ENCODE assay signal across 15 mouse cellular contexts in genomic region chr2:101826950-101827600, GRCm38 (mm10). TPM values are rescaled to one million over a fixed set of nuclear protein-coding genes. Genes with fewer than 3 reads are reported as not detected.
DNase-seq lines count a peak whose midpoint lies in the region; ATAC-seq and TF ChIP-seq lines count a peak whose summit lies in the region.
"Had no signal": no experiment of that assay in that cellular context is flagged by ENCODE, and none has a peak within 500 bp of the region (broad histone marks: within the 10 kb centered on the region; RNA-seq: fewer than 3 reads in every experiment).

No protein-coding gene starts in this region.

- H3K4me2 ChIP-seq in kidney, embryonic 16.5 days (replicated peaks; ENCODE audit: low read depth, low read length) = no peak overlapping the region
- H3K4me2 ChIP-seq: heart, embryonic 11.5 days; liver, embryonic 13.5 days had no signal

- peak overlapping the region; percentile 51 for H3K27ac ChIP-seq in kidney, embryonic 16.5 days (ENCODE audit: low read length)
- no peak overlapping the region for H3K27ac ChIP-seq in MEL (ENCODE audit: control insufficient read depth, low read depth, low read length)
- peak overlapping the region; percentile 54 for H3K27ac ChIP-seq in embryonic fibroblast, embryonic 13.5 days (ENCODE audit: insufficient read depth, low read length)
- peak overlapping the region; percentile 46 for H3K27ac ChIP-seq in macrophage
- H3K27ac ChIP-seq: liver, embryonic 13.5 days had no signal

- H3K9me3 ChIP-seq in kidney, embryonic 16.5 days (ENCODE audit: low read length) = no peaks in the 10 kb centered on the region
- H3K9me3 ChIP-seq in MEL (replicated peaks; ENCODE audit: insufficient read depth, low read length) = no peaks in the 10 kb centered on the region
- H3K9me3 ChIP-seq: forebrain, embryonic 10.5 days; liver, embryonic 13.5 days had no signal

- H3K4me1 ChIP-seq in kidney, embryonic 16.5 days (ENCODE audit: insufficient read depth, low read length) = peaks cover 48% of the 10 kb centered on the region
- no peaks in the 10 kb centered on the region; a peak in 1 of 4 replicates for H3K4me1 ChIP-seq in MEL (ENCODE audit: control insufficient read depth in 1 of 2, insufficient read depth in 2 of 2, low read length in 2 of 2)
- H3K4me1 ChIP-seq in embryonic fibroblast, embryonic 13.5 days (ENCODE audit: control insufficient read depth, insufficient read depth, low read length) = peaks cover 23% of the 10 kb centered on the region

- H3K79me2 ChIP-seq in MEL (ENCODE audit: control insufficient read depth, insufficient read depth, low read length, poor library complexity) = no peaks in the 10 kb centered on the region
- H3K79me2 ChIP-seq in macrophage (ENCODE audit: inconsistent target) = no peaks in the 10 kb centered on the region

- no peak for TF ChIP-seq CTCF in MEL (IDR thresholded peaks at IDR 0.05 in 2 of 3, conservative IDR thresholded peaks at IDR 0.05 in 1 of 3; ENCODE audit: control insufficient read depth in 1 of 3, insufficient read depth in 1 of 3, low read depth in 2 of 3, low read length in 3 of 3, poor library complexity in 1 of 3, severe bottlenecking in 1 of 3)
- TF ChIP-seq CTCF in embryonic fibroblast, embryonic 13.5 days (IDR thresholded peaks at IDR 0.05; ENCODE audit: borderline replicate concordance, insufficient read depth, low read length) = no peak

- H3K4me3 ChIP-seq in kidney, embryonic 16.5 days (ENCODE audit: low read length) = no peak overlapping the region
- H3K4me3 ChIP-seq in MEL (ENCODE audit: control insufficient read depth in 1 of 2, insufficient read depth in 1 of 2, low read depth in 2 of 2, low read length in 2 of 2) (no peak overlapping the region), macrophage (ENCODE audit: inconsistent target) (no peak overlapping the region)
- no peak overlapping the region for H3K4me3 ChIP-seq in embryonic fibroblast, embryonic 13.5 days (ENCODE audit: insufficient read depth, low read length)
- H3K4me3 ChIP-seq: forebrain, embryonic 10.5 days; liver, embryonic 13.5 days had no signal

- 49% methylated on average over 3 of the region's 3 CpGs for WGBS in kidney, embryonic 16.5 days
- 80% methylated on average over 3 of the region's 3 CpGs for WGBS in macrophage (ENCODE audit: missing documents)

- no peak for TF ChIP-seq RAD21 in MEL (IDR thresholded peaks at IDR 0.05; ENCODE audit: low read depth, low read length)

- no peaks in the 10 kb centered on the region for H3K36me3 ChIP-seq in kidney, embryonic 16.5 days (ENCODE audit: insufficient read depth, low read length)
- H3K36me3 ChIP-seq in MEL (ENCODE audit: control insufficient read depth in 1 of 2, insufficient read depth in 2 of 2, low read length in 2 of 2) (no peaks in the 10 kb centered on the region), macrophage (ENCODE audit: inconsistent target) (no peaks in the 10 kb centered on the region)
- H3K36me3 ChIP-seq: forebrain, embryonic 10.5 days; liver, embryonic 13.5 days had no signal

- no peaks in the 10 kb centered on the region for H3K27me3 ChIP-seq in kidney, embryonic 16.5 days (ENCODE audit: insufficient read depth, low read length)
- peaks cover 0 to 3% of the 10 kb centered on the region in 2 experiments for H3K27me3 ChIP-seq in MEL (ENCODE audit: control insufficient read depth in 1 of 2, insufficient read depth in 2 of 2, low read length in 2 of 2)
- H3K27me3 ChIP-seq: liver, embryonic 13.5 days had no signal

- no peak for TF ChIP-seq POLR2A in MEL (IDR thresholded peaks at IDR 0.05; ENCODE audit: control insufficient read depth in 1 of 2, insufficient read depth in 1 of 2, low read depth in 1 of 2, low read length in 2 of 2, poor library complexity in 1 of 2)
- no peak for TF ChIP-seq POLR2A in embryonic fibroblast, embryonic 13.5 days (IDR thresholded peaks at IDR 0.05; ENCODE audit: low read depth, low read length)

- no peak for TF ChIP-seq EP300 in MEL (IDR thresholded peaks at IDR 0.05; ENCODE audit: low read depth in 1 of 2, low read length in 2 of 2)

- peak; percentile 7; the same call in 1 of the 2 replicates for ATAC-seq in kidney, embryonic 16.5 days (ENCODE audit: low FRiP score, low TSS enrichment)
- no peak for ATAC-seq in CD4-positive, CD25-positive, alpha-beta regulatory T cell, adult 4 months

- H3K9ac ChIP-seq in kidney, embryonic 16.5 days (replicated peaks; ENCODE audit: low read length) = no peak overlapping the region
- H3K9ac ChIP-seq in MEL (ENCODE audit: control insufficient read depth, low read depth, low read length, poor library complexity, severe bottlenecking) = no peak overlapping the region
- H3K9ac ChIP-seq: liver, embryonic 13.5 days had no signal

- no peak for DNase-seq in kidney, adult 18-20 months
- DNase-seq in MEL (ENCODE audit: low read depth, low spot score) = no peak
- no peak for DNase-seq in cerebellum, postnatal 25 days
- DNase-seq in adrenal gland, postnatal 4 days (ENCODE audit: low spot score in 2 of 2) = no peak
- DNase-seq: cerebellum, postnatal 36 days; layer of hippocampus, adult 9-11 months; liver, embryonic 13.5 days; right cerebral cortex, postnatal 25 days; thymus, adult 18-20 months had no signal

TF ChIP-seq in MEL, 35 proteins besides CTCF, POLR2A, EP300 and RAD21:
- TF ChIP-seq E2F4 (IDR thresholded peaks at IDR 0.05; ENCODE audit: borderline replicate concordance, low read depth, low read length) (no peak), USF1 (IDR thresholded peaks at IDR 0.05; ENCODE audit: low read depth, low read length) (peak; percentile 58), UBTF (IDR thresholded peaks at IDR 0.05; ENCODE audit: borderline replicate concordance, insufficient read depth, low read depth, low read length) (no peak), ZKSCAN1 (IDR thresholded peaks at IDR 0.05; ENCODE audit: low read depth, low read length) (no peak)
TF ChIP-seq in MEL: peak in this region for 1.

RNA-seq across cellular contexts. Expression of gene Prr5l, which starts 55.8 kb away (rescaled TPM):
- 70.8 and 71.6 TPM in 2 replicates for polyA plus RNA-seq in kidney, embryonic 16.5 days (2015; fragmentation: Nextera tagmentation; extraction: Ambion mirVana)
- 0.04 TPM in 1 of 2 replicates, not detected in the other for total RNA-seq in MEL (2012; rRNA removed)
- polyA plus RNA-seq in MEL (2012; ENCODE audit: insufficient read depth in 1 of 2, insufficient read length in 2 of 2, low read depth in 1 of 2, low replicate concordance in 2 of 2, missing spikeins in 1 of 2) (not detected), macrophage (2018) (1.8 to 9.4 TPM (median 5.8 TPM) in 3 replicates)
- polyA plus RNA-seq in embryonic fibroblast, embryonic 13.5 days (2011; ENCODE audit: insufficient read length, low read depth, missing spikeins) = 3.9 and 4.5 TPM in 2 replicates
- total RNA-seq in macrophage (2018; cell fraction: chromatin; rRNA removed) = 10 to 100 TPM in 24 of 26 experiments, 1 to 10 TPM in 2; 6.5 to 82.7 (median 24.2) TPM
- 10 to 100 TPM in 10 of 26 experiments, 1 to 10 TPM in 16; 6.7 to 24.8 (median 8.9) TPM for total RNA-seq in macrophage (2018; cell fraction: cytosol; rRNA removed)
- 10 to 100 TPM; 12.4 to 70.5 (median 28.2) TPM for total RNA-seq in macrophage (2018; cell fraction: nucleus; rRNA removed)
- total RNA-seq in adrenal gland, postnatal 4 days (2021) = 1 to 10 TPM; 4.8 to 6.1 TPM
- 1 to 10 TPM; 1.5 to 3.1 TPM for polyA plus RNA-seq in CD4-positive, CD25-positive, alpha-beta regulatory T cell, adult 4 months (2017; shearing (Covaris generic))

RNA-seq across cellular contexts. Expression of gene Commd9, which starts 59.0 kb away (rescaled TPM):
- 65.3 and 72.6 TPM in 2 replicates for polyA plus RNA-seq in kidney, embryonic 16.5 days (2015; fragmentation: Nextera tagmentation; extraction: Ambion mirVana)
- 50.6 and 62.8 TPM in 2 replicates for total RNA-seq in MEL (2012; rRNA removed)
- 10 to 100 TPM in 1 of 2 experiments, not detected in 1; 57.6 TPM for polyA plus RNA-seq in MEL (2012; ENCODE audit: insufficient read depth in 1 of 2, insufficient read length in 2 of 2, low read depth in 1 of 2, low replicate concordance in 2 of 2, missing spikeins in 1 of 2)
- polyA plus RNA-seq in embryonic fibroblast, embryonic 13.5 days (2011; ENCODE audit: insufficient read length, low read depth, missing spikeins) = 46.0 and 56.0 TPM in 2 replicates
- 10 to 100 TPM; 10.0 to 56.0 (median 20.0) TPM for total RNA-seq in macrophage (2018; cell fraction: chromatin; rRNA removed)
- 10 to 100 TPM; 25.5 to 54.2 (median 42.0) TPM for total RNA-seq in macrophage (2018; cell fraction: cytosol; rRNA removed)
- 10 to 100 TPM in 25 of 26 experiments, 1 to 10 TPM in 1; 9.2 to 51.3 (median 22.3) TPM for total RNA-seq in macrophage (2018; cell fraction: nucleus; rRNA removed)
- 63.9 to 130 TPM (median 72.5 TPM) in 3 replicates for polyA plus RNA-seq in macrophage (2018)
- total RNA-seq in adrenal gland, postnatal 4 days (2021) = 10 to 100 TPM; 44.0 to 45.3 TPM
- 10 to 100 TPM; 27.8 to 37.1 TPM for polyA plus RNA-seq in CD4-positive, CD25-positive, alpha-beta regulatory T cell, adult 4 months (2017; shearing (Covaris generic))
